8 mouse cellular contexts compared by ENCODE assay signal in genomic region chr2:164496847-164497690, GRCm38 (mm10). TPM values are rescaled to one million over a fixed set of nuclear protein-coding genes. Genes with fewer than 3 reads are reported as not detected.
DNase-seq lines count a peak whose midpoint lies in the region; ATAC-seq and TF ChIP-seq lines count a peak whose summit lies in the region.

TSS of gene Pigt (plus strand) at chr2:164497520.

- 0 out of 2 replicates have a peak within 1 kb of the TSS, but pooled peaks have one; percentile 29 for H3K27ac ChIP-seq in embryonic facial prominence, embryonic 13.5 days
- H3K27ac ChIP-seq in heart, adult 2 months = peak within 1 kb of the TSS; percentile 93
- no peak within 1 kb of the TSS for H3K27ac ChIP-seq in limb, embryonic 13.5 days
- H3K27ac ChIP-seq in midbrain, embryonic 15.5 days = peak within 1 kb of the TSS; percentile 84

- no peaks in the 10 kb centered on the region for H3K9me3 ChIP-seq in embryonic facial prominence, embryonic 13.5 days
- no peaks in the 10 kb centered on the region for H3K9me3 ChIP-seq in limb, embryonic 13.5 days
- no peaks in the 10 kb centered on the region for H3K9me3 ChIP-seq in midbrain, embryonic 15.5 days

- intact Hi-C loops in heart, adult 2 months (cut with DNase I) = loop anchor here (1.0 to 2.0 kb wide), 3 partner anchors 11 to 76 kb away; partner anchors contain the start of genes Dbndd2 and Gm20458

- TF ChIP-seq EP300 in heart, adult 2 months (IDR thresholded peaks at IDR 0.05; ENCODE audit: insufficient read depth, low read depth, low read length) = no peak

- H3K4me3 ChIP-seq in embryonic facial prominence, embryonic 13.5 days = peak within 1 kb of the TSS; percentile 78
- H3K4me3 ChIP-seq in heart, adult 2 months = peak within 1 kb of the TSS; percentile 69
- H3K4me3 ChIP-seq in limb, embryonic 13.5 days = peak within 1 kb of the TSS; percentile 90
- peak within 1 kb of the TSS; percentile 66 for H3K4me3 ChIP-seq in midbrain, embryonic 15.5 days

- peak within 1 kb of the TSS; percentile 76 for H3K9ac ChIP-seq in embryonic facial prominence, embryonic 13.5 days
- peak within 1 kb of the TSS; percentile 67 for H3K9ac ChIP-seq in heart, adult 2 months (ENCODE audit: low read depth, low read length)
- peak within 1 kb of the TSS; percentile 79 for H3K9ac ChIP-seq in limb, embryonic 13.5 days
- H3K9ac ChIP-seq in midbrain, embryonic 15.5 days = peak within 1 kb of the TSS; percentile 78

- peak within 1 kb of the TSS; percentile 87 for H3K4me2 ChIP-seq in embryonic facial prominence, embryonic 13.5 days
- H3K4me2 ChIP-seq in limb, embryonic 13.5 days (replicated peaks) = peak within 1 kb of the TSS; percentile 98
- H3K4me2 ChIP-seq in midbrain, embryonic 15.5 days = peak within 1 kb of the TSS; percentile 95

- H3K27me3 ChIP-seq in embryonic facial prominence, embryonic 13.5 days = no peaks in the 10 kb centered on the region
- H3K27me3 ChIP-seq in heart, adult 2 months (ENCODE audit: control insufficient read depth, insufficient read depth, low read length) = no peaks in the 10 kb centered on the region
- no peaks in the 10 kb centered on the region for H3K27me3 ChIP-seq in limb, embryonic 13.5 days
- no peaks in the 10 kb centered on the region for H3K27me3 ChIP-seq in midbrain, embryonic 15.5 days (replicated peaks)

- 4% methylated on average over 43 of the region's 43 CpGs for WGBS in embryonic facial prominence, embryonic 13.5 days
- WGBS in heart, adult 2 months = 4% methylated on average over 43 of the region's 43 CpGs
- WGBS in limb, embryonic 13.5 days = 4% methylated on average over 43 of the region's 43 CpGs
- WGBS in midbrain, embryonic 15.5 days = 4% methylated on average over 43 of the region's 43 CpGs

- peaks cover 25% of the 10 kb centered on the region for H3K36me3 ChIP-seq in embryonic facial prominence, embryonic 13.5 days
- no peaks in the 10 kb centered on the region for H3K36me3 ChIP-seq in heart, adult 2 months (ENCODE audit: control insufficient read depth, insufficient read depth, low read length)
- H3K36me3 ChIP-seq in limb, embryonic 13.5 days = peaks cover 27% of the 10 kb centered on the region
- H3K36me3 ChIP-seq in midbrain, embryonic 15.5 days (replicated peaks) = peaks cover 16% of the 10 kb centered on the region

- no peak; the same call in 1 of the 2 replicates for TF ChIP-seq CTCF in heart, adult 2 months (IDR thresholded peaks at IDR 0.05)

- peak; percentile 90 for TF ChIP-seq POLR2A in heart, adult 2 months (IDR thresholded peaks at IDR 0.05; ENCODE audit: insufficient read depth, low read depth, low read length)

- no peaks in the 10 kb centered on the region for H3K79me2 ChIP-seq in heart, adult 2 months (replicated peaks; ENCODE audit: control insufficient read depth, insufficient read depth, low read length)

- H3K4me1 ChIP-seq in embryonic facial prominence, embryonic 13.5 days = peaks cover 11% of the 10 kb centered on the region
- H3K4me1 ChIP-seq in heart, adult 2 months (ENCODE audit: control insufficient read depth, insufficient read depth, low read length) = peaks cover 2% of the 10 kb centered on the region
- peaks cover 12% of the 10 kb centered on the region for H3K4me1 ChIP-seq in limb, embryonic 13.5 days
- H3K4me1 ChIP-seq in midbrain, embryonic 15.5 days = peaks cover 18% of the 10 kb centered on the region

- peak; percentile 78 for DNase-seq in 416B (ENCODE audit: low read depth)
- peak; percentile 72 to 78 for DNase-seq in adrenal gland, postnatal 4 days (ENCODE audit: low spot score in 2 of 2)
- peak; percentile 91 for DNase-seq in heart, adult 2 months
- DNase-seq in kidney, adult 8-10 months = peak; percentile 85 to 88
- DNase-seq in spleen, adult 18-20 months = peak; percentile 75 to 83

- peak; percentile 80; the same call in 1 of the 2 replicates for ATAC-seq in embryonic facial prominence, embryonic 13.5 days (ENCODE audit: insufficient number of reproducible peaks, insufficient read depth, low FRiP score, low TSS enrichment, low read depth)
- peak; percentile 92 for ATAC-seq in limb, embryonic 13.5 days (ENCODE audit: low FRiP score, low read depth)
- peak; percentile 97 for ATAC-seq in midbrain, embryonic 15.5 days (replicated peaks)

RNA-seq across cellular contexts. Expression of gene Pigt, which starts in this region (rescaled TPM):
- total RNA-seq in adrenal gland, postnatal 4 days (2021) = 100 to 1,000 TPM; 133 to 134 TPM
- polyA plus RNA-seq in embryonic facial prominence, embryonic 13.5 days (2015; fragmentation: Nextera tagmentation; extraction: Ambion mirVana) = 49.6 and 52.6 TPM in 2 replicates
- total RNA-seq in heart, adult 2 months (2021) = 10 to 100 TPM; 31.3 to 31.5 TPM
- polyA plus RNA-seq in heart, adult 2 months (2012; rRNA removed) = 47.1 and 51.3 TPM in 2 replicates
- polyA plus RNA-seq in limb, embryonic 13.5 days (2015; fragmentation: Nextera tagmentation; extraction: Ambion mirVana) = 45.9 and 46.8 TPM in 2 replicates
- polyA plus RNA-seq in midbrain, embryonic 15.5 days (2015; fragmentation: Nextera tagmentation; extraction: Ambion mirVana) = 97.7 and 101 TPM in 2 replicates

Comparison
In these comparisons a context has a peak if more than half of its experiments do, and no peak if none do; other contexts are left out.
1. RNA of gene Pigt (total RNA-seq): 133 to 134 TPM in adrenal gland, postnatal 4 days; 31.3 to 31.5 TPM in heart, adult 2 months; every median in the first group is over 4 times any median in the second.
2. Peak in every context shown above with its lines, with median percentiles within 50 percentile points of each other: DNase-seq, ATAC-seq, H3K4me2 ChIP-seq, H3K4me3 ChIP-seq and H3K9ac ChIP-seq.